Mouse (Mus musculus) small intestine, adult 2 months (tissue): Measurements from ENCODE around the gene Fig4.

Source experiments
- CTCF ChIP-seq: fragments of 200-500 bp; IDR thresholded peaks from 2 replicates; pipeline ENCODE4 v1.5.1; 2012; ENCODE audit warnings: low read depth, mild to moderate bottlenecking, control low read depth, inconsistent platforms, low read length, moderate library complexity, mixed read lengths; ENCODE audit not compliant: insufficient replicate concordance, insufficient read length; ENCODE audit errors: extremely low read depth
- POLR2A ChIP-seq: fragments of 200-500 bp; IDR thresholded peaks from 2 replicates; pipeline ENCODE4 v1.6.1; 2012; ENCODE audit warnings: low read depth, mild to moderate bottlenecking, control low read depth, inconsistent platforms, low read length, moderate library complexity

GRCm38 (mm10) chr10:41280177-41280576 is 22.9 kb downstream of the Fig4 start:
- no peak for TF ChIP-seq CTCF
- TF ChIP-seq POLR2A = no peak
